Mouse (Mus musculus) brain, embryonic 14.5 days (tissue): ENCODE data around the gene Prf1.

Experiments
- CTCF ChIP-seq: fragments of 200-500 bp; IDR thresholded peaks from 2 replicates; pipeline ENCODE4 v1.5.1; 2012; ENCODE audit warnings: inconsistent platforms, mild to moderate bottlenecking, moderate library complexity, borderline replicate concordance; ENCODE audit not compliant: insufficient read depth, insufficient read length; ENCODE audit errors: extremely low read depth
- POLR2A ChIP-seq: fragments of 200-500 bp; IDR thresholded peaks from 2 replicates; pipeline ENCODE4 v1.6.1; 2012; ENCODE audit warnings: mild to moderate bottlenecking, inconsistent platforms, borderline replicate concordance; ENCODE audit not compliant: poor library complexity, insufficient read depth, insufficient read length, severe bottlenecking; ENCODE audit errors: extremely low read depth

- TF ChIP-seq CTCF (no peak), POLR2A (no peak)
These were observed 3.4 kb downstream of the Prf1 start for GRCm38 (mm10) chr10:61300996-61301395.
